Mouse (Mus musculus) neutrophil, adult 59 days (primary cell): Measurements from ENCODE around the gene Qprt. TPM values are rescaled to one million over a fixed set of nuclear protein-coding genes. Genes with fewer than 3 reads are reported as not detected.

Experiments used
- total RNA-seq, 2 experiments: library from RNA; stranded (reverse); gene quantifications; 1 replicate in 1 of 2; 2 replicates in 1 of 2; pipeline ENCODE4 v1.2.4; 2023

Gene Qprt
- 1 to 10 TPM; 4.2 to 6.3 TPM for total RNA-seq

DNA sequence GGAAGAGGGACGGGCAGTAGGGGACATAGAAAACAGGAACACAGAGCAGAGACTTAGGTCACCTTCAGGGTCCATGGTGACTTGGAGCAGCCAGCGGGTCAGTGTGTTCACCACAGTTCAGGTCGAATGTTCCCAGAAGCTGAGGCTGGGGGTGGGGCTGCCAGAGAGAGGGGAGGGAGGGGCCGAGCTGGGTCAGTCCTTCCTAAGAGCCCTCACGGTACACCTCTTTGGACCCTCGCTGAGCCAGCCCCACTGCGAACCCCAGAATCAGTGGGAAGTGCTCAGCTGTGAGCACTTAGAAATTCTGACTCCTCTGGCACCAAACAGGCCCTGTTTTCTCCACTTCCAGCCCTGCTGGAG is at the start of gene Qprt:
TSS of gene Qprt (minus strand) at position 316 of the 360 bp plus-strand sequence.

DNA sequence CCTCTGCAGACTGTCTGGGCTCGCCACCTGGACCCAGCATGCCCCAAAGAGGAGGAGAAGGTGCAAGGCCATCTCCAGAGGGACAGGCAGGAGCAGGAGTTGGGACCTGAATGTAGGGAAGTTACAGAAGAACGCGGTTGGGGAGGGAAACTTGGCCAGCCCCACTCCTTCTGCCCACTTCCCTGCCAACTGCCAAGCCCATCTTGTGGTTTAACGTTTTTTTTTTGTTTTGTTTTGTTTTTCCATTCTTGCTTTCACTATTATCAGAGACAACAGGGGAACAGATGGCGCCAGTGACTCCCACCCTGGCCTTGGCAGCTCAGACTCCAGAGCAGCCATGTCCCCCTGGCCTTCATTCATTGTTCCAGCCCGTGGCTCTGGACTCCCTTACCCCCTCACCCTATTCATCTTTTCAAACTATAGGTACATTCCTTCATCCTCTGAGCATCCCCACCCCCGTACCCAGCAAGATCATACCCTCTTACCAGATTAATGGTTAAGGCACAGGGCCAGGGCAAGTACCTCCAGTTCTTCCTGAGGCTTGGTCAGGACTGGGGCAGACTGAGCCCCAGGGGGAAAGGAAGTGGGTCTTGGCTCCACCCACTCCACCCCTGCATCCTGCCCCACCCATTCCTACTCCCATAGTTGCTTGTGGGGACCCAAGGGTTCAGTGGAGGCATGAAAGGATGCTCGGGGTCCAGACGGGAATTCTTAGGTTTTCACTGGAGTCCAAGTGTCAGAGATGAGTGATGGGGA is 15.4 kb upstream of the Qprt start, which contains the start of gene Spn:
TSS of gene Spn (minus strand) at position 562 of the 756 bp plus-strand sequence.

GRCm38 (mm10) chr7:127091114-127091896 is 30.7 kb downstream of the Qprt start, which contains the start of gene AI467606:
Gene AI467606 (plus strand): TSS chr7:127091359.

DNA sequence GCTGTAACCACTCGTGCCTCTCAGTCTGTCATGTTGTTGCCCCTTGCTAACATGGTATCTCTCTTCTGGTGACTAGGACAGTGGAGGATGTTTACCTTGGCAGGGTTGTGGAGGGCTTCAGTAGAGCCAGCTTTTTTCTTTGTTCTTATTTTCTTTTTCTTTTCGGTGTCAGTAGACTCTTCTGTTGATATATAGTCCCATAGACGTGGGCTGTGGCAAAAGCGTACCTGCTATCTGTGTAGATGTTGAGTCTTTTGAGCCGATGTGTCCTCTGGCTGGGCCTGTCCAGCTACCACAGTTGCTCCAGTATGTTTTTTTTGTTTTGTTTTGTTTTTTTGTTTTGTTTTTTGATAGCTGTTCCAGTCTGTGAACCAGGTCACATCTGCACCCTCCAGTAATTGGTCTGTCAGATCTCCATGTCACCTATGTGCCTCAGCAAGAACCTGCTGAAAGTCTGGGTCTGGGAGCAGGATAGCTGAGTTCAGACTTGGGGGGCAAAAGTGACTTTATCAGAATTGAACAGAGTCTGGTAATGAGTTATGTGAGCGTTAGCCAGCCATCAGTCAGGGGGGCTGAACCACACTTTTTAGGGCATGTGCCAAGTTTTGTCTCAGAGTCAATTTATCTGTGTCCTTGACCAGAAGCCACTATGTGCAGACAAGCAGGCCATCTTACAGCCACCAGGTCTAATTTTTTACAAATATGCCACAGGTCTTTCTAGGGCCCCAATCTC is 34.6 kb downstream of the Qprt start, which contains the start of gene Zg16:
TSS of gene Zg16 (minus strand) at position 51 of the 733 bp plus-strand sequence.

Other genes with a start within 250 kb of the Qprt start
- gene Taok2, start 237.5 kb downstream of the Qprt start, total RNA-seq, result 10 to 100 TPM; 60.5 to 65.1 TPM
- 10 to 100 TPM; 43.6 to 45.3 TPM for gene Tmem219, start 199.3 kb downstream of the Qprt start, total RNA-seq
- 10 to 100 TPM; 19.0 to 20.9 TPM for gene Kctd13, start 193.3 kb downstream of the Qprt start, total RNA-seq
- not detected for gene Asphd1, start 172.6 kb downstream of the Qprt start, total RNA-seq
- gene Sez6l2, start 171.7 kb downstream of the Qprt start, total RNA-seq, result 1 to 10 TPM; 1.7 to 1.9 TPM
- 10 to 100 TPM; 58.6 to 74.2 TPM for gene Cdipt, start 146.3 kb downstream of the Qprt start, total RNA-seq
- 1 to 10 TPM; 1.5 to 1.7 TPM for gene Cdiptos, start 146.1 kb downstream of the Qprt start, total RNA-seq
- 10 to 100 TPM; 40.7 to 54.2 TPM for gene Mvp, start 107.6 kb downstream of the Qprt start, total RNA-seq
- 1 to 10 TPM; 2.1 to 7.5 TPM for gene Pagr1b, start 105.7 kb downstream of the Qprt start, total RNA-seq
- 10 to 100 TPM in 1 of 2 experiments, 1 to 10 TPM in 1; 8.7 to 32.2 TPM for gene Pagr1a, start 104.9 kb downstream of the Qprt start, total RNA-seq
- gene Gm42742, start 101.1 kb downstream of the Qprt start, total RNA-seq, result 10 to 100 TPM in 1 of 2 experiments, under 1 TPM in 1; 0.20 to 34.3 TPM
- gene Prrt2, start 101.0 kb downstream of the Qprt start, total RNA-seq, result under 1 TPM in 1 of 2 experiments, not detected in 1; 0.20 TPM
- 100 to 1,000 TPM; 181 to 187 TPM for gene Maz, start 95.2 kb downstream of the Qprt start, total RNA-seq
- 10 to 100 TPM; 60.6 to 63.2 TPM for gene Kif22, start 79.8 kb downstream of the Qprt start, total RNA-seq
- 1 to 10 TPM in 1 of 2 experiments, under 1 TPM in 1; 0.60 to 1.6 TPM for gene Zg16, start 34.9 kb downstream of the Qprt start, total RNA-seq
- gene AI467606, start 30.9 kb downstream of the Qprt start, total RNA-seq, result 100 to 1,000 TPM; 131 to 144 TPM
- gene Spn, start 15.6 kb upstream of the Qprt start, total RNA-seq, result 100 to 1,000 TPM; 126 to 127 TPM
- 10 to 100 TPM; 47.7 to 62.5 TPM for gene Cd2bp2, start 73.8 kb upstream of the Qprt start, total RNA-seq
- 100 to 1,000 TPM; 123 to 138 TPM for gene Tbc1d10b, start 86.2 kb upstream of the Qprt start, total RNA-seq
- 1 to 10 TPM; 7.7 to 8.4 TPM for gene Mylpf, start 86.7 kb upstream of the Qprt start, total RNA-seq
- gene Zfp553, start 110.8 kb upstream of the Qprt start, total RNA-seq, result 1 to 10 TPM; 4.2 to 4.5 TPM
- gene Sept1, start 110.9 kb upstream of the Qprt start, total RNA-seq, result 100 to 1,000 TPM; 106 to 111 TPM
- gene Zfp771, start 122.0 kb upstream of the Qprt start, total RNA-seq, result 1 to 10 TPM; 5.1 to 5.8 TPM
- gene Dctpp1, start 138.5 kb upstream of the Qprt start, total RNA-seq, result 10 to 100 TPM; 28.7 to 31.2 TPM
- gene Sephs2, start 151.8 kb upstream of the Qprt start, total RNA-seq, result 100 to 1,000 TPM; 115 to 120 TPM
- gene Itgal, start 174.0 kb upstream of the Qprt start, total RNA-seq, result 100 to 1,000 TPM; 224 to 235 TPM
- 1 to 10 TPM; 7.0 to 9.0 TPM for gene Zfp768, start 223.4 kb upstream of the Qprt start, total RNA-seq